Comparison of ENCODE assay signal across 12 mouse cellular contexts in genomic region chr13:21803058-21803457, GRCm38 (mm10). TPM values are rescaled to one million over a fixed set of nuclear protein-coding genes. Genes with fewer than 3 reads are reported as not detected.
DNase-seq lines count a peak whose midpoint lies in the region; ATAC-seq and TF ChIP-seq lines count a peak whose summit lies in the region.
"Not testable (repeated sequence)": the region's sequence is repeated elsewhere in the genome, so short reads cannot be mapped to it uniquely, and the experiment has no call there.
"Had no signal": no experiment of that assay in that cellular context is flagged by ENCODE, and none has a peak within 500 bp of the region (broad histone marks: within the 10 kb centered on the region; RNA-seq: fewer than 3 reads in every experiment).

No protein-coding gene starts in this region.

- H3K36me3 ChIP-seq in embryonic facial prominence, embryonic 14.5 days (ENCODE audit: control insufficient read depth, insufficient read depth, low read length); forebrain, postnatal 0 days (ENCODE audit: insufficient read depth); hindbrain, embryonic 14.5 days (replicated peaks; ENCODE audit: control insufficient read depth, insufficient read depth); kidney, embryonic 15.5 days; liver, embryonic 13.5 days; neural tube, embryonic 11.5 days (ENCODE audit: control insufficient read depth, insufficient read depth, low read length): not testable (repeated sequence)

- H3K4me2 ChIP-seq in embryonic facial prominence, embryonic 14.5 days (ENCODE audit: low read depth, low read length); forebrain, postnatal 0 days (ENCODE audit: low read depth); hindbrain, embryonic 14.5 days (replicated peaks); kidney, embryonic 15.5 days; liver, embryonic 13.5 days; neural tube, embryonic 11.5 days (ENCODE audit: low read depth): not testable (repeated sequence)

- TF ChIP-seq CTCF in forebrain, postnatal 0 days (IDR thresholded peaks at IDR 0.05; ENCODE audit: low read depth) = not testable (repeated sequence)

- H3K9ac ChIP-seq in embryonic facial prominence, embryonic 14.5 days (ENCODE audit: low read depth, low read length); forebrain, postnatal 0 days; hindbrain, embryonic 14.5 days; kidney, embryonic 15.5 days; liver, embryonic 13.5 days; neural tube, embryonic 11.5 days (ENCODE audit: low read length): not testable (repeated sequence)

- not testable (repeated sequence) for H3K9me3 ChIP-seq in embryonic facial prominence, embryonic 14.5 days (ENCODE audit: control insufficient read depth, low read length); forebrain, postnatal 0 days (ENCODE audit: low read length); hindbrain, embryonic 14.5 days (ENCODE audit: control insufficient read depth, low read length); kidney, embryonic 15.5 days (replicated peaks); liver, embryonic 13.5 days (replicated peaks); neural tube, embryonic 11.5 days (ENCODE audit: control insufficient read depth, low read length)

- WGBS in embryonic facial prominence, embryonic 14.5 days = no CpG with 5 or more reads among the region's 4 CpGs
- no CpG with 5 or more reads among the region's 4 CpGs for WGBS in forebrain, postnatal 0 days
- no CpG with 5 or more reads among the region's 4 CpGs for WGBS in hindbrain, embryonic 14.5 days
- no CpG with 5 or more reads among the region's 4 CpGs for WGBS in kidney, embryonic 15.5 days
- WGBS in liver, embryonic 13.5 days (ENCODE audit: insufficient replicate concordance) = no CpG with 5 or more reads among the region's 4 CpGs
- WGBS in neural tube, embryonic 11.5 days = no CpG with 5 or more reads among the region's 4 CpGs

- H3K4me1 ChIP-seq in embryonic facial prominence, embryonic 14.5 days (ENCODE audit: control insufficient read depth, insufficient read depth, low read length); forebrain, postnatal 0 days (ENCODE audit: insufficient read depth); hindbrain, embryonic 14.5 days (replicated peaks; ENCODE audit: control insufficient read depth, insufficient read depth, low read length); kidney, embryonic 15.5 days; liver, embryonic 13.5 days (replicated peaks); neural tube, embryonic 11.5 days (ENCODE audit: control insufficient read depth, insufficient read depth, low read length): not testable (repeated sequence)

- not testable (repeated sequence) for DNase-seq in embryonic facial prominence, embryonic 14.5 days (ENCODE audit: low spot score); forebrain, postnatal 0 days; hindbrain, embryonic 14.5 days (ENCODE audit: low spot score); liver, embryonic 13.5 days; neural tube, embryonic 11.5 days (ENCODE audit: low spot score)

- ATAC-seq in embryonic facial prominence, embryonic 14.5 days (ENCODE audit: low read depth) = peak; percentile 82
- peak; percentile 89 for ATAC-seq in forebrain, postnatal 0 days
- ATAC-seq in hindbrain, embryonic 14.5 days (ENCODE audit: low FRiP score) = peak; percentile 70
- ATAC-seq in kidney, embryonic 15.5 days (replicated peaks; ENCODE audit: low FRiP score) = peak; percentile 77
- ATAC-seq in liver, embryonic 13.5 days (ENCODE audit: low read depth) = peak; percentile 68
- ATAC-seq in megakaryocyte progenitor cell, adult 5-6 weeks (replicated peaks; ENCODE audit: poor library complexity) = peak; percentile 99
- peak; percentile 74; the same call in 1 of the 2 replicates for ATAC-seq in neural tube, embryonic 11.5 days (ENCODE audit: insufficient read depth, low FRiP score, low TSS enrichment)

- not testable (repeated sequence) for H3K27ac ChIP-seq in embryonic facial prominence, embryonic 14.5 days (replicated peaks; ENCODE audit: low read depth, low read length); forebrain, postnatal 0 days (ENCODE audit: low read depth, low read length); hindbrain, embryonic 14.5 days; kidney, embryonic 15.5 days; liver, embryonic 13.5 days; neural tube, embryonic 11.5 days (ENCODE audit: low read depth, low read length)

- not testable (repeated sequence) for H3K27me3 ChIP-seq in embryonic facial prominence, embryonic 14.5 days (replicated peaks; ENCODE audit: control insufficient read depth, insufficient read depth, low read length); forebrain, postnatal 0 days (ENCODE audit: insufficient read depth, low read length); hindbrain, embryonic 14.5 days (ENCODE audit: control insufficient read depth, insufficient read depth, low read length); kidney, embryonic 15.5 days; liver, embryonic 13.5 days; neural tube, embryonic 11.5 days (ENCODE audit: control insufficient read depth, insufficient read depth, low read length)

- not testable (repeated sequence) for H3K4me3 ChIP-seq in embryonic facial prominence, embryonic 14.5 days (ENCODE audit: low read depth, low read length); forebrain, postnatal 0 days (ENCODE audit: low read depth, low read length); hindbrain, embryonic 14.5 days (replicated peaks; ENCODE audit: low read length); kidney, embryonic 15.5 days (replicated peaks); liver, embryonic 13.5 days (replicated peaks); neural tube, embryonic 11.5 days (ENCODE audit: low read depth, low read length)

RNA-seq across cellular contexts. Expression of gene Hist1h2bq, which starts 6.9 kb away (rescaled TPM):
- polyA plus RNA-seq in embryonic facial prominence, embryonic 14.5 days (2014; fragmentation: Nextera tagmentation; extraction: Ambion mirVana) = 13.6 and 14.1 TPM in 2 replicates
- total RNA-seq in forebrain, postnatal 0 days (2014; rRNA removed) = 214 and 268 TPM in 2 replicates
- polyA plus RNA-seq in forebrain, postnatal 0 days (2015; fragmentation: Nextera tagmentation; extraction: Ambion mirVana) = 4.6 and 5.2 TPM in 2 replicates
- 3.5 and 3.6 TPM in 2 replicates for polyA plus RNA-seq in hindbrain, embryonic 14.5 days (2014; fragmentation: Nextera tagmentation; extraction: Ambion mirVana)
- 19.6 and 28.7 TPM in 2 replicates for polyA plus RNA-seq in kidney, embryonic 15.5 days (2015; fragmentation: Nextera tagmentation; extraction: Ambion mirVana)
- polyA plus RNA-seq in liver, embryonic 13.5 days (2015; fragmentation: Nextera tagmentation; extraction: Ambion mirVana) = 22.0 and 34.4 TPM in 2 replicates
- total RNA-seq in megakaryocyte progenitor cell, adult 5-6 weeks (2015) = 394 and 411 TPM in 2 replicates
- 220 and 363 TPM in 2 replicates for total RNA-seq in megakaryocyte progenitor cell, adult 5-6 weeks (2017)
- polyA plus RNA-seq in neural tube, embryonic 11.5 days (2014; fragmentation: Nextera tagmentation; extraction: Ambion mirVana) = 20.3 and 20.8 TPM in 2 replicates

RNA-seq across cellular contexts. Expression of gene Hist1h2ao, which starts 7.2 kb away (rescaled TPM):
- polyA plus RNA-seq in embryonic facial prominence, embryonic 14.5 days (2014; fragmentation: Nextera tagmentation; extraction: Ambion mirVana) = not detected in 2 replicates
- 1.0 TPM in 1 of 2 replicates, not detected in the other for total RNA-seq in forebrain, postnatal 0 days (2014; rRNA removed)
- 1.6 TPM in 1 of 2 replicates, not detected in the other for polyA plus RNA-seq in forebrain, postnatal 0 days (2015; fragmentation: Nextera tagmentation; extraction: Ambion mirVana)
- not detected in 2 replicates for polyA plus RNA-seq in hindbrain, embryonic 14.5 days (2014; fragmentation: Nextera tagmentation; extraction: Ambion mirVana)
- 1.8 and 5.5 TPM in 2 replicates for polyA plus RNA-seq in kidney, embryonic 15.5 days (2015; fragmentation: Nextera tagmentation; extraction: Ambion mirVana)
- 1.4 and 1.6 TPM in 2 replicates for polyA plus RNA-seq in liver, embryonic 13.5 days (2015; fragmentation: Nextera tagmentation; extraction: Ambion mirVana)
- 115 and 180 TPM in 2 replicates for total RNA-seq in megakaryocyte progenitor cell, adult 5-6 weeks (2015)
- total RNA-seq in megakaryocyte progenitor cell, adult 5-6 weeks (2017) = 633 TPM in 1 of 2 replicates, not detected in the other
- not detected in 2 replicates for polyA plus RNA-seq in neural tube, embryonic 11.5 days (2014; fragmentation: Nextera tagmentation; extraction: Ambion mirVana)
- total RNA-seq: heart, postnatal 10 days had no signal
- polyA plus RNA-seq: gonadal fat pad, adult 2 months; macrophage; small intestine, adult 2 months had no signal

RNA-seq across cellular contexts. Expression of gene Hist1h4m, which starts 8.5 kb away (rescaled TPM):
- not detected in 2 replicates for polyA plus RNA-seq in embryonic facial prominence, embryonic 14.5 days (2014; fragmentation: Nextera tagmentation; extraction: Ambion mirVana)
- 1.3 and 1.7 TPM in 2 replicates for total RNA-seq in forebrain, postnatal 0 days (2014; rRNA removed)
- polyA plus RNA-seq in forebrain, postnatal 0 days (2015; fragmentation: Nextera tagmentation; extraction: Ambion mirVana) = not detected in 2 replicates
- not detected in 2 replicates for polyA plus RNA-seq in hindbrain, embryonic 14.5 days (2014; fragmentation: Nextera tagmentation; extraction: Ambion mirVana)
- not detected in 2 replicates for polyA plus RNA-seq in kidney, embryonic 15.5 days (2015; fragmentation: Nextera tagmentation; extraction: Ambion mirVana)
- not detected in 2 replicates for polyA plus RNA-seq in liver, embryonic 13.5 days (2015; fragmentation: Nextera tagmentation; extraction: Ambion mirVana)
- 53.3 and 56.3 TPM in 2 replicates for total RNA-seq in megakaryocyte progenitor cell, adult 5-6 weeks (2015)
- 2,437 and 3,070 TPM in 2 replicates for total RNA-seq in megakaryocyte progenitor cell, adult 5-6 weeks (2017)
- polyA plus RNA-seq in neural tube, embryonic 11.5 days (2014; fragmentation: Nextera tagmentation; extraction: Ambion mirVana) = not detected in 2 replicates
- polyA plus RNA-seq: gonadal fat pad, adult 2 months; limb, embryonic 10.5 days; macrophage had no signal

RNA-seq across cellular contexts. Expression of gene Hist1h2bp, which starts 15.8 kb away (rescaled TPM):
- 0.56 and 0.61 TPM in 2 replicates for polyA plus RNA-seq in embryonic facial prominence, embryonic 14.5 days (2014; fragmentation: Nextera tagmentation; extraction: Ambion mirVana)
- total RNA-seq in forebrain, postnatal 0 days (2014; rRNA removed) = 46.4 and 70.5 TPM in 2 replicates
- 0.28 TPM in 1 of 2 replicates, not detected in the other for polyA plus RNA-seq in forebrain, postnatal 0 days (2015; fragmentation: Nextera tagmentation; extraction: Ambion mirVana)
- 0.82 and 1.1 TPM in 2 replicates for polyA plus RNA-seq in hindbrain, embryonic 14.5 days (2014; fragmentation: Nextera tagmentation; extraction: Ambion mirVana)
- polyA plus RNA-seq in kidney, embryonic 15.5 days (2015; fragmentation: Nextera tagmentation; extraction: Ambion mirVana) = 1.8 and 3.8 TPM in 2 replicates
- polyA plus RNA-seq in liver, embryonic 13.5 days (2015; fragmentation: Nextera tagmentation; extraction: Ambion mirVana) = 2.8 and 3.8 TPM in 2 replicates
- total RNA-seq in megakaryocyte progenitor cell, adult 5-6 weeks (2015) = 10.4 and 19.9 TPM in 2 replicates
- 37.0 and 43.7 TPM in 2 replicates for total RNA-seq in megakaryocyte progenitor cell, adult 5-6 weeks (2017)
- 2.2 and 2.6 TPM in 2 replicates for polyA plus RNA-seq in neural tube, embryonic 11.5 days (2014; fragmentation: Nextera tagmentation; extraction: Ambion mirVana)
- polyA plus RNA-seq: macrophage had no signal

RNA-seq across cellular contexts. Expression of gene Hist1h2an, which starts 16.0 kb away (rescaled TPM):
- 6.0 and 6.4 TPM in 2 replicates for polyA plus RNA-seq in embryonic facial prominence, embryonic 14.5 days (2014; fragmentation: Nextera tagmentation; extraction: Ambion mirVana)
- 143 and 154 TPM in 2 replicates for total RNA-seq in forebrain, postnatal 0 days (2014; rRNA removed)
- 1.1 and 1.6 TPM in 2 replicates for polyA plus RNA-seq in forebrain, postnatal 0 days (2015; fragmentation: Nextera tagmentation; extraction: Ambion mirVana)
- polyA plus RNA-seq in hindbrain, embryonic 14.5 days (2014; fragmentation: Nextera tagmentation; extraction: Ambion mirVana) = 1.3 TPM in 1 of 2 replicates, not detected in the other
- polyA plus RNA-seq in kidney, embryonic 15.5 days (2015; fragmentation: Nextera tagmentation; extraction: Ambion mirVana) = 7.2 and 7.4 TPM in 2 replicates
- 5.8 and 15.9 TPM in 2 replicates for polyA plus RNA-seq in liver, embryonic 13.5 days (2015; fragmentation: Nextera tagmentation; extraction: Ambion mirVana)
- 1.2 and 2.1 TPM in 2 replicates for total RNA-seq in megakaryocyte progenitor cell, adult 5-6 weeks (2015)
- 859 and 860 TPM in 2 replicates for total RNA-seq in megakaryocyte progenitor cell, adult 5-6 weeks (2017)
- 11.7 and 14.0 TPM in 2 replicates for polyA plus RNA-seq in neural tube, embryonic 11.5 days (2014; fragmentation: Nextera tagmentation; extraction: Ambion mirVana)
- polyA plus RNA-seq: macrophage had no signal
